Mouse (Mus musculus) liver, postnatal 0 days (tissue): ENCODE measurements at regions not wholly inside any gene's neighbourhood (a gene's known extent, or its start where the extent isn't known, plus 50 kb on each side); places are given as distances from the start of the nearest gene placed in this dataset.

Experiments
- CTCF ChIP-seq: sonication (generic); IDR thresholded peaks from 2 replicates; pipeline ENCODE4 v1.5.1; 2016; ENCODE audit warnings: antibody characterized with exemption, low read depth
- EP300 ChIP-seq: IDR thresholded peaks from 2 replicates; pipeline ENCODE4 v1.6.1; 2016; ENCODE audit warnings: antibody characterized with exemption, low read depth, mild to moderate bottlenecking

- TF ChIP-seq CTCF (no peak), EP300 (no peak)
Observed at GRCm38 (mm10) chr15:85651718-85652420, 69.6 kb upstream of the Wnt7b start.
